Mouse (Mus musculus) ES-E14 (cell line): ENCODE results near the gene Atoh8. TPM values are rescaled to one million over a fixed set of nuclear protein-coding genes. Genes with fewer than 3 reads are reported as not detected.

Source experiments
- DNase-seq: peaks from one replicate; pipeline ENCODE4 v3.0.0-alpha.2; 2013; ENCODE audit warnings: low read depth, low spot score
- H3K27ac ChIP-seq: 2 replicates; pipeline ENCODE4 v1.5.1; 2012; ENCODE audit warnings: low read depth, mild to moderate bottlenecking, low read length, moderate library complexity, mixed read lengths; ENCODE audit not compliant: poor library complexity, insufficient read depth, severe bottlenecking
- H3K36me3 ChIP-seq: 2 replicates; pipeline ENCODE4 v1.6.1; 2012; ENCODE audit warnings: mild to moderate bottlenecking, low read length, moderate library complexity, mixed read lengths; ENCODE audit not compliant: control insufficient read depth, poor library complexity, insufficient read depth, severe bottlenecking
- H3K4me1 ChIP-seq, 2 experiments: fragments of 150-350 bp in 1 of 2; sonication (generic) in 1 of 2; 2 replicates each; pipeline ENCODE4 v1.6.1; 2012; ENCODE audit warnings: low read length in 2 of 2, mild to moderate bottlenecking in 1 of 2, mixed read lengths in 1 of 2; ENCODE audit not compliant: control insufficient read depth in 2 of 2, insufficient read depth in 2 of 2, poor library complexity in 1 of 2
- H3K4me3 ChIP-seq, 2 experiments: fragments of 150-350 bp in 1 of 2; sonication (generic) in 1 of 2; 2 replicates each; pipeline ENCODE4 v1.5.1; 2012; ENCODE audit warnings: low read length in 2 of 2, low read depth in 1 of 2, mild to moderate bottlenecking in 1 of 2, mixed read lengths in 1 of 2; ENCODE audit not compliant: insufficient read depth in 1 of 2, poor library complexity in 1 of 2, severe bottlenecking in 1 of 2
- H3K9ac ChIP-seq: 2 replicates; pipeline ENCODE4 v1.6.1; 2012; ENCODE audit warnings: low read depth, mild to moderate bottlenecking, low read length, mixed read lengths; ENCODE audit not compliant: poor library complexity, insufficient read depth, severe bottlenecking
- H3K9me3 ChIP-seq: fragments of 150-350 bp; sonication (generic); 2 replicates; pipeline ENCODE4 v1.6.1; 2012; ENCODE audit warnings: low read depth, mild to moderate bottlenecking, low read length; ENCODE audit not compliant: control insufficient read depth, insufficient read depth
- CHD2 ChIP-seq: IDR thresholded peaks from 2 replicates; pipeline ENCODE4 v1.6.1; 2014; ENCODE audit warnings: mild to moderate bottlenecking, low read depth, low read length, inconsistent platforms
- HCFC1 ChIP-seq: IDR thresholded peaks from 2 replicates; pipeline ENCODE4 v1.6.1; 2012; ENCODE audit warnings: low read length, inconsistent platforms, borderline replicate concordance; ENCODE audit not compliant: insufficient read depth
- MAFK ChIP-seq: IDR thresholded peaks from 2 replicates; pipeline ENCODE4 v1.6.1; 2014; ENCODE audit warnings: mild to moderate bottlenecking, low read depth, low read length, inconsistent platforms; ENCODE audit not compliant: insufficient read depth
- ZC3H11A ChIP-seq: IDR thresholded peaks from 2 replicates; pipeline ENCODE4 v1.6.1; 2012; ENCODE audit warnings: low read depth, mild to moderate bottlenecking, inconsistent platforms, low read length, borderline replicate concordance
- ZNF384 ChIP-seq: IDR thresholded peaks from 2 replicates; pipeline ENCODE4 v1.6.1; 2012; ENCODE audit warnings: low read depth, low read length, inconsistent platforms
- in situ Hi-C, 2 experiments: fragments of 600-800 bp; cut with MboI; formaldehyde crosslinking; loops; one replicate each; pipeline ENCODE4 v1.15.1; 2025; ENCODE audit warnings: low sequenced_read_pairs in 2 of 2, inconsistent platforms in 1 of 2; ENCODE audit not compliant: unreplicated experiment in 2 of 2
- total RNA-seq: library from RNA; depleted of rRNA; stranded (reverse); fragments of 300-350 nt; gene quantifications from 2 replicates; pipeline ENCODE4 v1.2.3, GENCODE M21; 2012

Gene Atoh8
- total RNA-seq, 1 experiment, result 1.0 TPM

DNA sequence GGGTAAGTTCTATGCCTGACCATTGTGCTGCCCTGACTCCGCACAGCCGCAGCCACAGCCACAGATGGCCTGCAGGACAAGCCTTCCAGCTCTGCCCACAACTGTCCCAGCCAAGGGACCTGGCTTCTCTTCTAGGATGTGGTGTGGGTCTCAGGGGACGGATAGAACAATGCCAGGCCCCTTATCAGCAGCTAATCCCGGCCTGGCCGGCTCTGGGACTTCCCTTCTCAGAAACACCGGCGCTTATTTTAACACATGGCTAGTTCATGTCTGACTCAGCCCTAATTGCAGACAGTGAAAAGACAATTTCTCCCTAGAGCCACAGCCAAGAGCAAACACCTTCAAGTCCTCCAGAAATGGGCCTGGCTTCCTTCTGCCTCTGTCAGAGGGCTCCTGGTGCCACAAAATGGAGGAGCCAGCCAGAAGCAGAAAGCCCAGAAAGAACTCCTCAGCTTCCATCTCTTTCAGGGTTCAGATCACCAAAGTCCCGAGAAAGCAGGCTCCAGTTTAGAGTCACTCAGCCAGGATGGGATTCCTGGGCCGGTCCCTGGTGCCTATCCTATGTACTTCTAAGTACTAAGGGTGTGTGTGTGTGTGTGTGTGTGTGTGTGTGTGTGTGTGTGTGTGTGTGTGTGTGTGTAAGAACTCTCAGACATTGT is 42.3 kb upstream of the Atoh8 start:
- in situ Hi-C loops, result no loop called here
- no peak overlapping the region for H3K27ac ChIP-seq

DNA sequence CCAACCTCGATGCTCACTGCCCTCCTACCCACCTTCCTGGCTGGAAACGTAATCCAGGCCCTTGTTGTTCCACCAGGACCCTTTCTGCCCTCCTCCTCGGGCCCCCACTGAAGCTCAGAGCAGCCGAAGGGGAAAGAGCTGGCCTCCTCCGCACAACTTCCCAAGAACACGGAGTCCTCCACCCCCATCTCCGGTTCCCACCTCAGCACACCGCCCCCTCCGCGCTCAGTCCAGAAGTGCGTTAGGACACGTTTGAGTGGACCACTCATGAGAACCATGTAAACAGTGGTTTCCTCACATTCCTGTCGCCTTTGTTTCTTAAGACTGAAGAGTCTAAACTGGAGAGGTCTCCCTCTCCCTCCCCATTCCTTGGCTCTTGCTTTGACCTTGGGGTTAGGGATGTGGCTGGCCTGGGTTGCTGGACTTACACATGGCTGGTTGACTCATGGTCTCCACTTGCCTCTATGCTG is 41.6 kb upstream of the Atoh8 start:
- Histone ChIP-seq H3K4me1 (no peaks in the 10 kb centered on the region), H3K27ac (no peak overlapping the region), H3K9me3 (no peaks in the 10 kb centered on the region), H3K36me3 (no peaks in the 10 kb centered on the region), H3K9ac (no peak overlapping the region), H3K4me3 (no peak overlapping the region)
- in situ Hi-C loops, result no loop called here
- no peak for TF ChIP-seq HCFC1
- no peak for TF ChIP-seq ZNF384
- no peak for TF ChIP-seq CHD2
- no peak for TF ChIP-seq MAFK
- TF ChIP-seq ZC3H11A, result no peak
- DNase-seq, result no peak

More for the DNA sequence above, 42.3 kb upstream of the Atoh8 start:
- no peak for DNase-seq
- Histone ChIP-seq H3K9ac (no peak overlapping the region; the same call in 1 of the 2 replicates), H3K4me1 (no peaks in the 10 kb centered on the region), H3K9me3 (no peaks in the 10 kb centered on the region), H3K4me3 (no peak overlapping the region), H3K36me3 (no peaks in the 10 kb centered on the region)
- TF ChIP-seq ZNF384 (no peak), HCFC1 (no peak), ZC3H11A (no peak), CHD2 (no peak), MAFK (no peak)

DNA sequence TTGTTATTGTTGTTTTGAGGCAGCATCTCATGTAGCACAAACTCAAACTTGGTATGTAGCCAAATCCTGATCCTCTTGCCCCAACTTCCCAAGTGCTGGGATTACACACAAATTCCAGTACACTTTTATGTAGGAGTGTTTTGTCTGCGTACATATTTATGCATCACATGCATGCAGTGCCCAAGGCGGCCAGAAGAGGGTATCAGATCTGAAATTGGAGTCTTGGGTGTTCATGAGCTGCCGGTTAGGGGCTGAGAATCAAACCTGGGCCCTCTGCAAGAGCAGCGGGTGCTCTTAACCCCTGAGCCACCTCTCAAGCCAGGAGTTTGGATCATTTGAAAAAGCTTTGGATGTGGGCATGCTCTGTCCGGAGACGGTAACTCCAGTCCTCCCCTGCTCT is 40.8 kb upstream of the Atoh8 start:
- no peaks in the 10 kb centered on the region for H3K36me3 ChIP-seq
- no peak overlapping the region for H3K4me3 ChIP-seq
- no peak overlapping the region for H3K9ac ChIP-seq
- in situ Hi-C loops, result no loop called here
- DNase-seq, result peak; percentile 25
- no peaks in the 10 kb centered on the region for H3K4me1 ChIP-seq
- no peaks in the 10 kb centered on the region for H3K9me3 ChIP-seq
- no peak for TF ChIP-seq ZNF384
- no peak overlapping the region for H3K27ac ChIP-seq

DNA sequence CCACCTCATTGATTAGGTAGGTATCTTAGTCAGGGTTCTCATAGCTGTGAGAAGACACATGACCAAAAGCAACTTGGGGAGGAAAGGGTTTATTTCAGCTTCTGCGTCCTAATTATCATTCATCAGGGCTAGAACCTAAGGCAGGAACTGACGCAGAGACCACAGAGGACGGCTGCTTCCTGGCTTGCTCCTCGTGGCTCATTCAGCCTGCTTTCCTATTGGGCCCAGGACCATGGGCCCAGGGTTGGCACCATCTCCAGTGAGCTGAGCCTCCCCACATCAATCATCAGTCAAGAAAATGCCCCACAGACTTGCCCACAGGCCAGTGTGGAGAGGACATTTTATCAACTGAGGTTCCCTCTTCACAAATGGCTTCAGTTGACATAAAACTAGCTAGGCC is 40.1 kb upstream of the Atoh8 start:
- no peaks in the 10 kb centered on the region for H3K4me1 ChIP-seq
- TF ChIP-seq CHD2 (no peak), HCFC1 (no peak)
- no peak overlapping the region for H3K27ac ChIP-seq
- no peak for DNase-seq
- H3K4me3 ChIP-seq, result no peak overlapping the region
- in situ Hi-C loops, result no loop called here
- no peak overlapping the region for H3K9ac ChIP-seq
- no peaks in the 10 kb centered on the region for H3K9me3 ChIP-seq
- H3K36me3 ChIP-seq, result no peaks in the 10 kb centered on the region

DNA sequence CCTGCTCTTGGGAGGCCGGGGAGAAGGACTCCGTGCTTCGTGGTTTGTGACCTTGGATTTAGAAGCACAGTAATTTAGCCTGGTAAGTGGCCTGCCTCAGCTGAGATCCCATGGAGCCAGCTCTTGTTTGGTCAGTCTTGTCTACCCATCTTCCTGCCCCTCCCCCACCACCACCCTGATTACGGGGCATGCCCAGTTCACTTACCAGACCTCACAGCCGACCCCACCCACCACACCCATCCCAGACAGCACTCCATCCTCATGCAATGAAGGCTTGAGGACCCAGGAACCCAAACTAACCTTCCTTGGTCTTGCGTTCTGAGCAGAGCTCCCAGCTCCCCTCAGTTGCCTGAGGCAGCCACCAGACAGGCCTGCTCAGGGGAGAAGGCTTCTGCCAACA is 37.8 kb upstream of the Atoh8 start:
- H3K4me3 ChIP-seq, result no peak overlapping the region
- no peak for TF ChIP-seq HCFC1
- TF ChIP-seq ZC3H11A, result no peak
- no peak for TF ChIP-seq ZNF384
- no peak for TF ChIP-seq MAFK
- TF ChIP-seq CHD2, result no peak
- in situ Hi-C loops, result no loop called here
- no peak for DNase-seq
- H3K27ac ChIP-seq, result no peak overlapping the region
- H3K36me3 ChIP-seq, result no peaks in the 10 kb centered on the region
- no peaks in the 10 kb centered on the region for H3K9me3 ChIP-seq
- no peak overlapping the region for H3K9ac ChIP-seq
- H3K4me1 ChIP-seq, result no peaks in the 10 kb centered on the region
